Mouse (Mus musculus) thymus, adult 2 months (tissue): ENCODE measurements at regions not wholly inside any gene's neighbourhood (a gene's known extent, or its start where the extent isn't known, plus 50 kb on each side); places are given as distances from the start of the nearest gene placed in this dataset.

Source experiments
- CTCF ChIP-seq: fragments of 200-500 bp; IDR thresholded peaks from 2 replicates; pipeline ENCODE4 v1.5.1; 2012; ENCODE audit warnings: mild to moderate bottlenecking, control low read depth, low read length, moderate library complexity, borderline replicate concordance; ENCODE audit not compliant: control insufficient read depth, poor library complexity, insufficient read depth; ENCODE audit errors: extremely low read depth
- POLR2A ChIP-seq: fragments of 200-500 bp; IDR thresholded peaks from 2 replicates; pipeline ENCODE4 v1.6.1; 2012; ENCODE audit warnings: mild to moderate bottlenecking, low read length, control low read depth, moderate library complexity; ENCODE audit not compliant: control insufficient read depth, poor library complexity, insufficient read depth; ENCODE audit errors: extremely low read depth

DNA sequence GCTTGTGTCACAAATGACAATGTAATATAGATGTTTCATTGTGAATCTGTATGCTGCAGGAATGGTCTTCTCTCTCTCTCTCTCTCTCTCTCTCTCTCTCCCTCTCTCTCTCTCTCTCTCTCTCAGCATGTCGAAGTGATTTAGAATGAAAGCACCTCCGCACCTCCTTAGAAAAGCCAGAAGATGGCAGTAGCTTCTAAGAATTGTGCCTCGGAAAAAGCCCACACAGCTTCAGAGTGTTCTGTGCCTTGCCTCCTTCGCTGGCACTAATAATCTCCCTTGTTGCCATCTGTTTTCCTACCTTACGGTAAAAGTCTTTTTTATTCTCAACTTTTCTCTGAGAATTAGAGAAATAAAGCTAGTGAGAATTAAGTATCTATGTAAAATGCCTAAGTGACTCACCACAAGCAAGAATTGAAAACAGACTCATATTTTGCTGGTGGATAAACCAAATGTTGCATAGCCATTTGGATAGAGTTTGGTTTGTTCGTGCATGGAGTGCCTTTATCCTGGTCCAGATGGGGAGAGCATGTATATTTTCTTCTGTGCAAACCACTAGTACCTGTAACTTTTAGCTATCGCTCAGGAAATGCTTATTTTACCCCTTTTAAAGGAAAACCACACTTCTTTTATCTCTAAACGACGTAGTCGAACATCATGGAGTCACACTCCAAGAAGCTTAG, 173.2 kb downstream of the Phf3 start:
- no peak for TF ChIP-seq CTCF
- no peak for TF ChIP-seq POLR2A
